Comparison of ENCODE assay signal across 8 mouse cellular contexts in genomic region chr8:46616879-46617689, GRCm38 (mm10). TPM values are rescaled to one million over a fixed set of nuclear protein-coding genes. Genes with fewer than 3 reads are reported as not detected.
A peak's percentile ranks its signal among the peaks of the same experiment; 100 is the strongest.
DNase-seq lines count a peak whose midpoint lies in the region; ATAC-seq and TF ChIP-seq lines count a peak whose summit lies in the region.

Primpol (minus strand) TSS chr8:46617212.
Casp3 (plus strand) TSS chr8:46617291.

- peak within 1 kb of the TSS; percentile 89 for H3K4me3 ChIP-seq in E14TG2a.4 (replicated peaks; ENCODE audit: low read length)
- H3K4me3 ChIP-seq in forebrain, embryonic 12.5 days (replicated peaks): peak within 1 kb of the TSS; percentile 84
- H3K4me3 ChIP-seq in heart, postnatal 0 days (ENCODE audit: low read depth, low read length): peak within 1 kb of the TSS; percentile 73
- peak within 1 kb of the TSS; percentile 86 for H3K4me3 ChIP-seq in liver, postnatal 0 days (ENCODE audit: low read depth, low read length)
- peak within 1 kb of the TSS; percentile 76 for H3K4me3 ChIP-seq in neural tube, embryonic 14.5 days (ENCODE audit: low read depth, low read length)

- peaks cover 7% of the 10 kb centered on the region; the same call in 1 of the 2 replicates for H3K36me3 ChIP-seq in E14TG2a.4 (ENCODE audit: insufficient read depth, low read length)
- H3K36me3 ChIP-seq in forebrain, embryonic 12.5 days (replicated peaks): no peaks in the 10 kb centered on the region
- H3K36me3 ChIP-seq in heart, postnatal 0 days (replicated peaks; ENCODE audit: control insufficient read depth, insufficient read depth, low read length): no peaks in the 10 kb centered on the region
- no peaks in the 10 kb centered on the region for H3K36me3 ChIP-seq in liver, postnatal 0 days (replicated peaks; ENCODE audit: insufficient read depth, low read length)
- no peaks in the 10 kb centered on the region for H3K36me3 ChIP-seq in neural tube, embryonic 14.5 days (ENCODE audit: control insufficient read depth, insufficient read depth, low read length)

- peak; percentile 98 for DNase-seq in c-Kit-positive CD71-positive TER-119-positive erythroid progenitor cells, embryonic 14.5 days (ENCODE audit: low spot score)
- peak; percentile 95 for DNase-seq in heart, postnatal 0 days (ENCODE audit: low spot score)
- peak; percentile 90 for DNase-seq in large intestine, adult 2 months (ENCODE audit: low read depth, low spot score)
- peak; percentile 99 for DNase-seq in liver, postnatal 0 days
- peak; percentile 99 for DNase-seq in testis, postnatal 10 days (ENCODE audit: low spot score)

- TF ChIP-seq EP300 in heart, postnatal 0 days (IDR thresholded peaks at IDR 0.05; ENCODE audit: low read depth): no peak
- 0 out of 2 replicates have a peak, but pooled peaks have one; percentile 46 for TF ChIP-seq EP300 in liver, postnatal 0 days (IDR thresholded peaks at IDR 0.05; ENCODE audit: low read depth)

- WGBS in forebrain, embryonic 12.5 days: under 1% methylated on average over 47 of the region's 54 CpGs
- WGBS in heart, postnatal 0 days: under 1% methylated on average over 54 of the region's 54 CpGs
- WGBS in large intestine, adult 2 months: under 1% methylated on average over 54 of the region's 54 CpGs
- WGBS in liver, postnatal 0 days (ENCODE audit: insufficient replicate concordance): under 1% methylated on average over 52 of the region's 54 CpGs
- 1% methylated on average over 52 of the region's 54 CpGs for WGBS in neural tube, embryonic 14.5 days

- H3K9me3 ChIP-seq in E14TG2a.4 (ENCODE audit: low read length): no peaks in the 10 kb centered on the region
- H3K9me3 ChIP-seq in forebrain, embryonic 12.5 days: no peaks in the 10 kb centered on the region
- no peaks in the 10 kb centered on the region for H3K9me3 ChIP-seq in heart, postnatal 0 days (replicated peaks; ENCODE audit: control insufficient read depth, low read length)
- H3K9me3 ChIP-seq in liver, postnatal 0 days (ENCODE audit: low read length): no peaks in the 10 kb centered on the region
- no peaks in the 10 kb centered on the region for H3K9me3 ChIP-seq in neural tube, embryonic 14.5 days (ENCODE audit: control insufficient read depth, low read length)

- peak; percentile 99 for ATAC-seq in forebrain, embryonic 12.5 days (ENCODE audit: low FRiP score)
- ATAC-seq in heart, postnatal 0 days (ENCODE audit: insufficient read depth, low read depth): peak; percentile 97
- peak; percentile 97 for ATAC-seq in liver, postnatal 0 days
- ATAC-seq in neural tube, embryonic 14.5 days (ENCODE audit: low read depth): peak; percentile 98

- no peak for TF ChIP-seq CTCF in E14TG2a.4 (conservative IDR thresholded peaks at IDR 0.05; ENCODE audit: low read length)
- TF ChIP-seq CTCF in heart, postnatal 0 days (IDR thresholded peaks at IDR 0.05; ENCODE audit: low read depth): no peak
- TF ChIP-seq CTCF in liver, postnatal 0 days (IDR thresholded peaks at IDR 0.05; ENCODE audit: low read depth): 0 out of 2 replicates have a peak, but pooled peaks have one; percentile 3

- peak within 1 kb of the TSS; percentile 96 for H3K27ac ChIP-seq in forebrain, embryonic 12.5 days
- H3K27ac ChIP-seq in heart, postnatal 0 days (ENCODE audit: low read depth): peak within 1 kb of the TSS; percentile 82
- H3K27ac ChIP-seq in liver, postnatal 0 days (ENCODE audit: low read depth): peak within 1 kb of the TSS; percentile 89
- peak within 1 kb of the TSS; percentile 92 for H3K27ac ChIP-seq in neural tube, embryonic 14.5 days (ENCODE audit: low read depth, low read length)

- H3K4me1 ChIP-seq in E14TG2a.4 (replicated peaks; ENCODE audit: low read depth, low read length): peaks cover 44% of the 10 kb centered on the region
- peaks cover 22% of the 10 kb centered on the region for H3K4me1 ChIP-seq in forebrain, embryonic 12.5 days
- peaks cover 20% of the 10 kb centered on the region for H3K4me1 ChIP-seq in heart, postnatal 0 days (ENCODE audit: control insufficient read depth, insufficient read depth)
- H3K4me1 ChIP-seq in liver, postnatal 0 days (ENCODE audit: insufficient read depth): peaks cover 19% of the 10 kb centered on the region
- H3K4me1 ChIP-seq in neural tube, embryonic 14.5 days (ENCODE audit: control insufficient read depth, insufficient read depth, low read length): peaks cover 16% of the 10 kb centered on the region

- peak within 1 kb of the TSS; percentile 90 for H3K4me2 ChIP-seq in forebrain, embryonic 12.5 days
- peak within 1 kb of the TSS; percentile 85 for H3K4me2 ChIP-seq in heart, postnatal 0 days (ENCODE audit: low read depth, low read length)
- H3K4me2 ChIP-seq in liver, postnatal 0 days (ENCODE audit: low read depth, low read length): peak within 1 kb of the TSS; percentile 87
- peak within 1 kb of the TSS; percentile 86 for H3K4me2 ChIP-seq in neural tube, embryonic 14.5 days (ENCODE audit: low read depth, low read length)

- no peaks in the 10 kb centered on the region for H3K27me3 ChIP-seq in E14TG2a.4 (ENCODE audit: insufficient read depth, low read length)
- H3K27me3 ChIP-seq in forebrain, embryonic 12.5 days: no peaks in the 10 kb centered on the region
- no peaks in the 10 kb centered on the region for H3K27me3 ChIP-seq in heart, postnatal 0 days (ENCODE audit: control insufficient read depth, insufficient read depth, low read length)
- H3K27me3 ChIP-seq in liver, postnatal 0 days (ENCODE audit: insufficient read depth, low read length): no peaks in the 10 kb centered on the region
- H3K27me3 ChIP-seq in neural tube, embryonic 14.5 days (ENCODE audit: control insufficient read depth, insufficient read depth, low read length): no peaks in the 10 kb centered on the region

- peak within 1 kb of the TSS; percentile 95 for H3K9ac ChIP-seq in forebrain, embryonic 12.5 days
- peak within 1 kb of the TSS; percentile 74 for H3K9ac ChIP-seq in heart, postnatal 0 days (replicated peaks; ENCODE audit: low read depth, low read length)
- H3K9ac ChIP-seq in liver, postnatal 0 days (replicated peaks): peak within 1 kb of the TSS; percentile 81
- H3K9ac ChIP-seq in neural tube, embryonic 14.5 days (replicated peaks; ENCODE audit: low read depth, low read length): peak within 1 kb of the TSS; percentile 94

RNA-seq across cellular contexts. Expression of gene Primpol, which starts in this region (rescaled TPM):
- polyA plus RNA-seq in forebrain, embryonic 12.5 days (2016; fragmentation: Nextera tagmentation; extraction: Ambion mirVana): 10.2 and 10.9 TPM in 2 replicates
- total RNA-seq in heart, postnatal 0 days (2014; rRNA removed; ENCODE audit: low replicate concordance): 1.7 and 2.9 TPM in 2 replicates
- 3.4 and 4.3 TPM in 2 replicates for polyA plus RNA-seq in heart, postnatal 0 days (2015; fragmentation: Nextera tagmentation; extraction: Ambion mirVana)
- 1.4 and 1.9 TPM in 2 replicates for polyA plus RNA-seq in large intestine, adult 2 months (2012; rRNA removed)
- polyA plus RNA-seq in liver, postnatal 0 days (2015; fragmentation: Nextera tagmentation; extraction: Ambion mirVana): 4.2 and 4.5 TPM in 2 replicates
- polyA plus RNA-seq in neural tube, embryonic 14.5 days (2014; fragmentation: Nextera tagmentation; extraction: Ambion mirVana): 7.9 and 9.0 TPM in 2 replicates

RNA-seq across cellular contexts. Expression of gene Casp3, which starts in this region (rescaled TPM):
- 180 and 188 TPM in 2 replicates for polyA plus RNA-seq in forebrain, embryonic 12.5 days (2016; fragmentation: Nextera tagmentation; extraction: Ambion mirVana)
- 11.8 and 20.8 TPM in 2 replicates for total RNA-seq in heart, postnatal 0 days (2014; rRNA removed; ENCODE audit: low replicate concordance)
- 28.6 and 30.4 TPM in 2 replicates for polyA plus RNA-seq in heart, postnatal 0 days (2015; fragmentation: Nextera tagmentation; extraction: Ambion mirVana)
- polyA plus RNA-seq in large intestine, adult 2 months (2012; rRNA removed): 8.6 and 17.2 TPM in 2 replicates
- 19.0 and 20.7 TPM in 2 replicates for polyA plus RNA-seq in liver, postnatal 0 days (2015; fragmentation: Nextera tagmentation; extraction: Ambion mirVana)
- 181 and 191 TPM in 2 replicates for polyA plus RNA-seq in neural tube, embryonic 14.5 days (2014; fragmentation: Nextera tagmentation; extraction: Ambion mirVana)

Comparison
In these comparisons a context has a peak if more than half of its experiments do, and no peak if none do; other contexts are left out.
1. Peak in every context shown above with its lines: DNase-seq, ATAC-seq, H3K4me3 ChIP-seq and H3K27ac ChIP-seq.